Mouse (Mus musculus) adrenal gland, adult 8-10 months (tissue): ENCODE measurements at regions not wholly inside any gene's neighbourhood (a gene's known extent, or its start where the extent isn't known, plus 50 kb on each side); places are given as distances from the start of the nearest gene placed in this dataset.

Experiments
- DNase-seq: peaks from one replicate; pipeline ENCODE4 v3.0.0; 2022

DNA sequence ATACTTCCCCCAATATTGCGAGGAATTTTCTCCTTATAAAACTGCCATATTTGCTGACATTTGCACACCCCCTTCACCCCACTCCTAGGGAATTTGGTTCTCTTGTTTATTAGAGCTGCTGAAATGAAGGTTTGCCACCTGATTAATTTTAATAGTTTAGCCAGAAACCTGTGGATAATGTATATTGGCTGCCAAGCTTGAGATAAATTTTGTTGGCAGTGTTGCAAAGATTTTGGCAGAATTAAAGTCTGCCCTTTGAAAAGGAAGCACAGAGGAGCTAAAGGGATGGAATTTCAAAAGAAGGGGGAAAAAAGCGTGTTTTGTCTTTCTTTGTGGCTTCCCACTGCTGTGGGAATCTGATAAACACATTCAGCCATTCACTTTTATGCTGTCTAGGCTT lies 354.6 kb upstream of the Car10 start:
- DNase-seq = no peak

DNA sequence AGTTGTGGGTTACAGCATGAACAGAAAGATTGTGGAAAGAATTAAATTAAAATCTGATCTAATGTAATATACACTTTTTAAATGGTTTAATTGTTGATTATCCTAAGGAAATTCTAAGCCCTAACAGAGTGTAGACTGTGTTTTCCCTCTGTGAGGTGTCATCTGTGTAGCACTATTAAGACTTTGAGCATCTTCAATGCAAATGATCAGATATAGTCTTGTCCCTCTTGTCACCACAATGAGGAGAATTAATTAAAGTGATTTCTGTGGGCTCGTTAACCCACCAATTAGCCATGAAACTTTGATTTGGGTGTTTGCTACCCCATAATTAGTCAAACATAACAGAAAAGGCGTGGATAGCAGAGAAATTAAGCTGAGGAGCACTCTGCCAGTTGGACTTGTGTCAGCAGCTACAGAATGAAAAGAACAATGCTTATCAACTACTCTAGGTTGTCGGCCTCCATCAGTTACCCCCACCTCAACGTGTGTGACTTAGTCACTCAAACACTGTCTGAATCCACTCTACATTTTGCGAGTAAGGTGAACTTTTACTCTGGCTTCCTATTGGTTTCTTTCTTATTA lies 339.4 kb upstream of the Car10 start:
- DNase-seq = no peak

- no peak for DNase-seq
These were observed 327.9 kb upstream of the Car10 start for GRCm38 (mm10) chr11:92769936-92770335.

GRCm38 (mm10) chr11:92772916-92773569 lies 324.8 kb upstream of the Car10 start:
- no peak for DNase-seq

- no peak for DNase-seq
These were observed 324.3 kb upstream of the Car10 start for GRCm38 (mm10) chr11:92773570-92773929.

DNA sequence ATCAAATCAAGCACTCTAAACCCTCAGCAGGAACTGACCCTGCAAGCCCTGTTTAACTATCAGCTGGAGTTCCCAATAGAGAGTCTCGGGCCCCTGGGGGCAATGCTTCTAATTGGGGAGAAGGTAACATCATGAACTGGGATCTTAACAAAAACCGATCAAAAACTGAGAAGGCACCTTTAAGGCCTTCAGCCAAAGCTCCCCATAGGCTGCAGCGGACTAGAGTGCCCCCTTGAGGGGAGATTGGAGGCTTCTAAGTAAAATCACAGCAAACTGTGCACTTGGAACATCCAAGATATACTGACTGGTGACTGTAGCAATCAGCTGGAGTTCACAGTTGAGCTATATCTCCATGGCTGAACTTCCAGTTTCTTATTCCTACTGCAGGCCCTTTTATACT lies 323.0 kb upstream of the Car10 start:
- peak; percentile 2 for DNase-seq

GRCm38 (mm10) chr11:92799267-92799666 lies 298.6 kb upstream of the Car10 start:
- DNase-seq = no peak
